Mouse (Mus musculus): ENCODE measurements around the gene Slc17a1.

The Slc17a1 gene

GRCm38 (mm10) chr13:23889011-23889605 is 21.6 kb downstream of the Slc17a1 start:
- no peak for DNase-seq (ENCODE audit: low spot score)

DNA sequence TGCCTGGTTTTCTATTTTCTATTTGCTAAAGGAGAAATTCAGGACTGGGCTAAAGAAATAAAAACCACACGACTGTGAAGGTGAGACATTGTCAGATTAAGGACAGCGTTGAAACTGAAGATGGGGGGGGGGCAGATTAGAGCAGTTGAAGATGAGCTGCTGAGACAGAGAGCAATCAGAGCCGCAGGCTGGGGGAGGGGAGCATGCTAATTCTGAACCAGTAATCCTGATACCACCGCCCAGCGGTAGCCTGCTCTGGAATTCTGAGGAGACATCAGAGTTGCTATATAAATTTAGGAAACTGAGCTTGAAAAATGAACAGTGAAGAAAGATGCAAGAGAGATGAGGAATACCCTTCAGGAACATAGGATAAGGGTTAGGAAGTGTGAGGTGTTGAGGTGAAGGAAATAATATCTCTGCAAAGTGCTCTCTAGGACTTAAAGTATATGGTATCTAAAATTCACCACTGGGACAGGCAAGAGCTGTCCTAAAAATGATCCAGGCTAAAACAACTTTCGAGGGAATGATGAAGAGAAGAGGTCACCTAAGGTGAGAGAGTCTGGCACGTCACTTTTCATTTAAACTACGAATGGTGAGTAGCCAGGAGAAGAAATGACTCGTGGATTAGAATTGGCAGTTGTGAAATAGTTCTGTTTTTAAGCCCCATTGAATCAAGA is 25.2 kb downstream of the Slc17a1 start:
- DNase-seq (ENCODE audit: low spot score) = no peak

- DNase-seq (ENCODE audit: low spot score) = no peak
Observed at GRCm38 (mm10) chr13:23893269-23893593, 25.7 kb downstream of the Slc17a1 start.

DNA sequence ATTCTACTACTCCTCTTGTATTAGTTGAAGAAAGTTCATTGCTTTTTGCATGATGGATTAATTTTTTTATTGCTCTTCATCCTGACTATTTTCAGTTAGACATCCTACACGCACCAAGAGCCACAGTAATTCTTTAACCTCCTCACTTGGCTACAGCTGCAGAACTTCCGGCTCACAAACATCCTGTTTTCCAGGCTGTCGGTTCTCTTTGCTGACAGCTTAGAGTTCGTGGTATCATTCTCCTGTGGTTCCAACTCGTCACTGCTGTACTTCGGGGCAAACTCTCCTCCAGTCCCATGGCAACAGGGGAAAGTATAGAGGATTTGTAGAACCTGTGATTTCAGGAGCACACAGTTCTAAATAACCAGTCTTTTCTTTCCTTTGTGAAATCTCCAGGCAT is 30.7 kb downstream of the Slc17a1 start:
- DNase-seq (ENCODE audit: low spot score) = no peak

DNA sequence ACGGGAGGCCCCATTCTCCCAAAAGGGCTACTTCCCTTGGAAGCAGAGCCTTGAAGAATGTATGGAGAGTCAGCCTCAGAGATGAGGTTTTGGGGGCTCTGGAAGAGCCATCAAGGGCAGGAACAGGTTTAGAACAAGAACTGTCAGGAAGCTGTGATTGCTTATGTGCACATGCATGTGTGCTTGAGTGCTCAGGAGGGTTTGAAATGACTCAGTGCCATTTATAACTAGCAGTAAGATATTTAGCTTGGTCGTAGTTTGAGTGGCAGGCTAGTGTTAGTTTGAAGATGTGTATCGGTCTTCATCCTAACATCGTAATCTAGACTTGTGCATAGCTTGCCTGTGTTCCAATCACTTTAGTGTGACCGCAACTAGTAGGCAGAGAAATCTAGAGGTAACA is 39.4 kb downstream of the Slc17a1 start:
- DNase-seq (ENCODE audit: low spot score) = no peak

DNA sequence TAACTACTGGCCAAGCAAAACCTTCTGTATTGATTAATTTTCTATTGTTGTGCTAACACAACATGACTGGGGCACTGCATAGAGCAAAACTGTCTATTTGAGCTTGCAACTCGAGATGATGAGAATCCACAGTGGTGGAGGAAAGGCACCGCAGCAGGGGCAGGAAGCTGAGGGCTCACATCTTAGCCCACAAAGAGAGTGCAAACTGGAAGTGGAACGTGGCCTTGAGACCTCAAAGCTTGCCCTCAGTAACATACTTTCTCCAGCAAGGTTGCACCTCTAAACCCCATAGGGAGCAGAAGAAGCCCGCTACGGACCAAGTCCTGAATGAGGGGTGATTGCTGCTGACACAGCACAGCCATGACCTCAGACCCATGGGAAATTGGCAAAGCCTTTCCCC is 42.6 kb downstream of the Slc17a1 start:
- no peak for DNase-seq (ENCODE audit: low spot score)

DNA sequence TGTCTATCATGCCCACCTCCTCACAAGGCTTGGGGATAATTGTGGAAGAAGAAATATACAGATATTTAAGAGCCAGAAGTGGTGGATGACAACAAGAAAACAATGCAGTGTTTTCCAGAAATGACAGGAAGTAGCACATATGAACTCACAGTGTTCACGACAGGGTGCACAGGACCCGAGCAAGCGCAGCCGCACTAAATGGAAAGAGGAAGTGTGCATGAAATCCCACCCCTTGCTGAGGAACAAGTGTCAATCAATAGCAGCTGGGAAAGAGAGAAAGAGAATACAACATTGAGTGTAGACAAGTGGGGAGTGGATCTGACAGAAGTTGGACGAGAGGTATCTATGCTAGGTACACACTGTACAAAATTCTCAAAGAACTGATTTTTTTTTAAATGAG is 43.8 kb downstream of the Slc17a1 start:
- no peak for DNase-seq (ENCODE audit: low spot score)

DNA sequence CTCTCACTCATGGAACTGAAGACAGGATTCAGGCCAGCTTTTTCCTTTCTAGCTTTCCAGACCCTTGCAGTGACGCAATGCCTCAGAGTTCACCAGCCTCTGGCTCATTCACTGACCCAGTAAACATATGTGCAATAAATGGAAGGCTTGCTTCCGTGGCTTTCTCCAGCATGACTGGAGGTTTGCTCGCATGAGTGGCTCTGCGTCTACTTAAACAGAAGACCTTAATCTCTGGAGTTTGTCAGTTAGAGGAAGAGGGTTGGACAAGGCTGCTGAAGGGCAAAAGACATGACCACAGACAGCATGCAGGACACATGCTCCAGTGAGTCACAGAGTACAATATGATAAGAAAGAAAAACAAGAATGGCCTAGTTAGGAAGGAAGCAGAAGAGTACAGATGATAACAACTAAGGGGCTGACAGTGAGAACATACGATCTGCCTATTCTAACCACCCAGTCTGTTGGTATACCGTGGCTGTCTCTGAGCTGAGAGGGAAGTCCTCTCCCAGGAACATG is 46.3 kb downstream of the Slc17a1 start:
- no peak for DNase-seq (ENCODE audit: low spot score)

- no peak for DNase-seq (ENCODE audit: low spot score)
Observed at GRCm38 (mm10) chr13:23914376-23915167, 47.0 kb downstream of the Slc17a1 start, which contains the start of gene Slc17a4. TSS of gene Slc17a4 (minus strand) at chr13:23915009.

DNA sequence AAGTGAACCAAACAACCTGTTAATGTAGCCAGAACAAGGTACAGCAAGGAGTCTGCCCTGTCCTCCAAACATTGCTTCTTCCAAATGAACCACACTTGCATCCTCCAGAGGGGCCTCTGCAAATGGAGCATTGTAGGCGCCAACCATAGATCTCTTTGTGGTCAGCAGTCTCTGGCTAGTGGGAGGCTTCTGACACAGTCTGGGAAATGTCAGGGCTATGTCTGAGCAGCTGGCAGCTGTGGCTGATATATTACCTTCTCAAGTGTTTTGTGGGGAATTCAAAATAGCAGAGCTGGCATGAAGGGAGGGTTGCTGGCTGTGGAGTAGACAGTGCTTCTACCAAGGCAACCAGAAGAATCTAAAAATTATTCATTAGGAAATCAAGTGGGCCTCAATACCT is 48.6 kb downstream of the Slc17a1 start:
- no peak for DNase-seq (ENCODE audit: low spot score)

- no peak for DNase-seq (ENCODE audit: low spot score)
Observed at GRCm38 (mm10) chr13:23917674-23918073, 50.1 kb downstream of the Slc17a1 start.

GRCm38 (mm10) chr13:23925792-23926191 is 58.2 kb downstream of the Slc17a1 start:
- DNase-seq (ENCODE audit: low spot score) = no peak

DNA sequence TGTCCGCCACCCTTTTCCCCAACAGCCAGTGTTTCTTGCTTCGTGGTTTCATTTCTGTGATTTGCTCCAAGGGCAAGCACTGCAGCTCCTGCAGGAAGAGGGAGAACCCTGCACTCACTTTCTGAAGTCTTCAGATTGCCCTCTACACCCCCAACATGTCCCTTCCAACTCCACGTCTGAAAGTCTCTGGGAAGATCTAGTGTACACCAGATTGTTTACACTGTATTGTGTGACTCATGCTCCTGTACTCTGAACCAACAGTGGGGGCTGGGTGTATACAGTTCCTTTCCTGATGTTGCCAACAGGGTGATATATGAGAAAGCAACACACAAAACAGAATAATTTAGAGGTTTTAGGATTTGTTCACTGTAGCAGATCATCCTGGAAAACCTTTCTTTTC is 61.1 kb downstream of the Slc17a1 start:
- DNase-seq (ENCODE audit: low spot score) = no peak

DNA sequence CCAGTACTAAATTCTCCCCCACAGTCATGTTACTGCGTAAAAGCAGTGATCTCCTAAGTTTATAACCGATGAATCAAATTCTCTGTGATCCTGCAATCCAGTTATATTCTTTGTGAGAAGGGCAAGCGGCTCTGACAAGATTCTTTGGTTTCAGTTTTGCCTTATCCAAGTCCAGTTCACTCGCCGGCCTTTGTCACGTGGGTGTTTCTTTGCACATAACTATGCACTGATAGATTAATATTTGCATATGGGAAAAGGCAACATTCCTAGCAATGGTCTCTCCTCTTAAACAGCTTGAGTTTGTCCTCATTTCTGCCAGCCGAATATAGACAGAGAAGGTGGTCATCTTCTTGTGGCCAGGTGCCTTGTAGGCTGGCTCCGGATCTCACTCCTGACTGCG is 62.9 kb downstream of the Slc17a1 start:
- DNase-seq (ENCODE audit: low spot score) = no peak

- no peak for DNase-seq (ENCODE audit: low spot score)
Observed at GRCm38 (mm10) chr13:23930904-23931303, 63.4 kb downstream of the Slc17a1 start.

DNA sequence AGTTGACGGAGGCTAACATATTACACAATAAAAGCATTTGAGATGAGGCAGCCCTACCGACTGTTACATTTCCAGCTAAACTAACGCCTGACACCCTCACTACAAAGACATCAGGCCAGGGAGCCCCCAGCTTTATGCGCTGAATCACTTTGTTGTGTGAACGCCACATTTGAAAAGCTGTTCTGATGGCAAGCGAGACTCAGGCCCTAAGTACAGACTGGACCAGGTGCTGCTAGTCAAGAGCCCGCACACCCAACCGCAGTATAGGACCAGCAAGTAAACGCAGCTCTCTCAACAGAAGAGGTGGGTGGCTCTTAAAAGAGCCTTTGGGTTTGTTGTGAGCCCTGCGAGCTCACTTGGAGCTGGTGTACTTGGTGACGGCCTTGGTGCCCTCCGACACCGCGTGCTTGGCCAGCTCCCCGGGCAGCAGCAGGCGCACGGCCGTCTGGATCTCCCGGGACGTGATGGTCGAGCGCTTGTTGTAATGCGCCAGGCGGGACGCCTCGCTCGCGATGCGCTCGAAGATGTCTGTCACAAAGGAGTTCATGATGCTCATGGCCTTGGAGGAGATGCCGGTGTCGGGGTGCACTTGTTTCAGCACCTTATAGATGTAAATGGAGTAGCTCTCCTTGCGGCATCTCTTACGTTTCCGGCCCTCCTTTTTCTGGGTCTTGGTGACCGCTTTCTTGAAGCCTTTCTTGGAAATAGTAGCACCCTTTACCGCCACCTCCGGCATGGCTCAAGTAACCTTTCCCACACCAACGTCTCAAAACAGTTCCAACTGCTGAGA is 66.1 kb downstream of the Slc17a1 start, which contains the start of gene Hist1h2ba:
Gene Hist1h2ba (minus strand): TSS at position 736 of the 790 bp plus-strand sequence.
- DNase-seq (ENCODE audit: low spot score) = no peak

- DNase-seq (ENCODE audit: low spot score) = no peak
Observed at GRCm38 (mm10) chr13:23934211-23934520, 66.6 kb downstream of the Slc17a1 start, which contains the start of gene Hist1h2aa. TSS of gene Hist1h2aa (plus strand) at chr13:23934462.

GRCm38 (mm10) chr13:23938699-23939098 is 71.1 kb downstream of the Slc17a1 start:
- no peak for DNase-seq (ENCODE audit: low spot score)

GRCm38 (mm10) chr13:23940291-23940690 is 72.7 kb downstream of the Slc17a1 start:
- no peak for DNase-seq (ENCODE audit: low spot score)

DNA sequence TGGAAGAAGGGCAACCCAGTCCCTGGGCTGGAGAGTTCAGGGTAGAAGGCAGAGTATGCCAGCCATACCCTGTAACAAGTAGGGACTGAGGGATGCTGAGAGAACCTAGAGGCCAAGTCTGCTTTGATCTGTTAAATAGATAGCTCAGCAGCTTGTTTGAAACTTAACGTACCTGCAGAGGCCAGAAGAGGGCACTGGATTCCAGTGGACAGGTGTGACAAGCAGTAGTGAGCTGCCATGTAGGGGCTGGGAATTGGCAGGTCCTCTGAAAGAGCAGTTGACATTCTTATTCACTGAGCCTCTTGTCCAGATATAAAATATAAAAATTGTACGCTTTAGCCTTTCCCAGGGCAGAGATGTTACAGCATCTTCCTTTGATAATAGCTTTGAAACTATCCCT is 75.3 kb downstream of the Slc17a1 start:
- no peak for DNase-seq (ENCODE audit: low spot score)

Data from urinary bladder, postnatal 10 days (tissue).